Mouse (Mus musculus) heart, adult 2 months (tissue): ENCODE results near the gene Bmpr1a. TPM values are rescaled to one million over a fixed set of nuclear protein-coding genes. Genes with fewer than 3 reads are reported as not detected.
A peak's percentile ranks its signal among the peaks of the same experiment; 100 is the strongest.

Experiments
- DNase-seq, 2 experiments: peaks; one replicate each; pipeline ENCODE4 v3.0.0; 2021
- H3K27ac ChIP-seq: fragments of 200-600 bp; 2 replicates; pipeline ENCODE4 v1.8.1; 2022
- H3K27me3 ChIP-seq: fragments of 200-500 bp; 2 replicates; pipeline ENCODE4 v1.6.1; 2012; ENCODE audit warnings: mild to moderate bottlenecking, low read length, inconsistent platforms, mixed read lengths; ENCODE audit not compliant: control insufficient read depth, insufficient read depth
- H3K36me3 ChIP-seq: fragments of 200-500 bp; 2 replicates; pipeline ENCODE4 v1.6.1; 2012; ENCODE audit warnings: low read length, inconsistent platforms; ENCODE audit not compliant: control insufficient read depth, insufficient read depth
- H3K4me1 ChIP-seq: fragments of 200-500 bp; 2 replicates; pipeline ENCODE4 v1.6.1; 2011; ENCODE audit warnings: low read length; ENCODE audit not compliant: control insufficient read depth, insufficient read depth
- H3K4me3 ChIP-seq: fragments of 200-600 bp; 2 replicates; pipeline ENCODE4 v1.8.1; 2022
- H3K79me2 ChIP-seq: fragments of 200-500 bp; replicated peaks from 2 replicates; pipeline ENCODE4 v1.6.1; 2012; ENCODE audit warnings: mild to moderate bottlenecking, inconsistent platforms, low read length, moderate library complexity, mixed read lengths; ENCODE audit not compliant: control insufficient read depth, insufficient read depth
- H3K9ac ChIP-seq: fragments of 200-500 bp; 2 replicates; pipeline ENCODE4 v1.6.1; 2012; ENCODE audit warnings: low read depth, mild to moderate bottlenecking, control low read depth, inconsistent platforms, low read length, mixed read lengths
- CTCF ChIP-seq: fragments of 200-600 bp; IDR thresholded peaks from 2 replicates; pipeline ENCODE4 v1.8.1; 2022; ENCODE audit warnings: antibody characterized with exemption, mild to moderate bottlenecking, moderate library complexity
- EP300 ChIP-seq: fragments of 200-500 bp; IDR thresholded peaks from 2 replicates; pipeline ENCODE4 v1.6.1; 2011; ENCODE audit warnings: low read depth, low read length, control low read depth; ENCODE audit not compliant: insufficient read depth
- POLR2A ChIP-seq: fragments of 200-500 bp; IDR thresholded peaks from 2 replicates; pipeline ENCODE4 v1.6.1; 2011; ENCODE audit warnings: mild to moderate bottlenecking, low read depth, low read length, control low read depth; ENCODE audit not compliant: insufficient read depth
- WGBS: fragments of 180-500 bp; shearing (Covaris S2); methylation state at CpG from one replicate; pipeline ENCODE4 v1.1.7; 2018; 5-methylcytosine and 5-hydroxymethylcytosine counted together
- intact Hi-C: fragments of 180-260 bp; cut with DNase I; formaldehyde crosslinking; loops from one replicate; pipeline ENCODE4 v1.15.1; 2025
- polyA plus RNA-seq: library from polyadenylated mRNA; depleted of rRNA; stranded (reverse); fragments of >200 nt; gene quantifications from 2 replicates; pipeline ENCODE4 v1.2.3, GENCODE M21; 2012
- total RNA-seq, 2 experiments: library from RNA; stranded (reverse); gene quantifications; 2 replicates each; pipeline ENCODE4 v1.2.3; 2021

Bmpr1a gene
- total and polyA plus RNA-seq, 3 experiments: 13.8 to 62.5 (median 58.4) TPM

DNA sequence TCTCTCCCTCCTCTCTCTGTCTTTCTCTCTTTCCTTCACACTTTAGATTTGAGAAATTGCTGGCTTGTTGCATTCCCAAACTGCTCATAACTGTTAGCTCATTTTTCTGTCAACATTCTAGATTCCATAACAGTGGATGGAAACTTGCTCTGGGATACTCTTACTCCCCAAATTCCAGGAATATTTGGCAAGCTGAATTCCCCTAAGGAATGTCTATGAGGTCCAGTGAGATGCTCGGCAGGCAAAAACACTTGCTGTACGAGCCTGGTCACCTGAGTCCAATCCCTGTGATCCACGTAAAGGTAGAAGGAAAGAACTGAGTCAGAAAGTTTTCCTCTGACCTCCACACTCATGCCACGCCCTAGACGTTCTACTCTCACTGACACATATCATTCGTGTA, 29.4 kb upstream of the Bmpr1a start:
- 54% methylated on average over 6 of the region's 6 CpGs for WGBS
- Histone ChIP-seq H3K36me3 (peaks cover 28% of the 10 kb centered on the region), H3K27ac (no peak overlapping the region), H3K4me3 (no peak overlapping the region), H3K4me1 (peaks cover 7% of the 10 kb centered on the region), H3K27me3 (peaks cover 4% of the 10 kb centered on the region; the same call in 1 of the 2 replicates), H3K9ac (no peak overlapping the region), H3K79me2 (no peaks in the 10 kb centered on the region)
- intact Hi-C loops: no loop called here
- TF ChIP-seq POLR2A: no peak
- no peak for TF ChIP-seq EP300
- TF ChIP-seq CTCF: no peak
- no peak for DNase-seq

DNA sequence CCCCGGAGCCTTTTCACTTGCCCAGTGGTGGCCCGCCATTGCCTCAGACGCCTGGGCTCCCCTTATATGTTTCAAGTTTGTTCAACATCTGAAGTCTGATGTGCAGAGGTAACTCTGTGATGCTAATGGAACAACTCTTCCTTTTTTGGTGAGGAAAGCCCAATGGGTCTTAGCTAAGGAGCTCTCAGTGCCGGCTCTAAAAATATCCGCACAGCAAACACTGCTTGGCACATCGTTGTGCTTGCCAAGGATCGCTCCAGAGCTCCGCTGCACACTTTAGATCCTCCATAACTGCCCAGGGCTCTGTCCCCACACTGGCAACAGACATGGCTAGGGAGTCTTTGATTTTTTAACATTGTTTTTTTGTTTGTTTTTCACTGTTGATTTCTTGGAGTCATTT, 25.7 kb upstream of the Bmpr1a start:
- no peaks in the 10 kb centered on the region for H3K79me2 ChIP-seq
- peak in 1 of 2 experiments; percentile 55 for DNase-seq
- no peak overlapping the region for H3K4me3 ChIP-seq
- no peak overlapping the region for H3K9ac ChIP-seq
- peaks cover 4% of the 10 kb centered on the region; the same call in 1 of the 2 replicates for H3K27me3 ChIP-seq
- peaks cover 28% of the 10 kb centered on the region for H3K36me3 ChIP-seq
- intact Hi-C loops: no loop called here
- 0 out of 2 replicates have a peak, but pooled peaks have one; percentile 15 for TF ChIP-seq EP300
- no peak for TF ChIP-seq POLR2A
- TF ChIP-seq CTCF: no peak
- H3K4me1 ChIP-seq: peaks cover 7% of the 10 kb centered on the region
- WGBS: 53% methylated on average over 8 of the region's 8 CpGs
- peak overlapping the region; percentile 55 for H3K27ac ChIP-seq

DNA sequence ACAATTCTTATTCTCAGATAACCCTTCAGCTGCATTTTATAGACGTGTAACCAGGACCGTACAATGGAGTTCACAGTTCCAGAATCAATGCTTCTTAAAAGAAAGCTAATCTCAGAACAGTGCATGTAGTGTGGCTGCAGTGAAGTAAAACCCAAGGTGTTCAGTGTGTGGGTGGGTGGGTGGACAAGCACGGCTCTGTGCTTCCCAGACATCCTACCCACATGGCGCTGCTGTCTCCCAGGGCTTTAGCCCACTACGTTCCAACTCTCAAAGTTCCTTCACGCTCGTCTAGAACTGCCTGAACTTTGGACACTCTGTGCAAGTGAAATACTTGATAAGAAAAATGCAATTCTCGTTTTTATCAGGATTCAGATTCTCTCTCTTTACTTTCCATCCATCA, 19.6 kb upstream of the Bmpr1a start, which contains the start of gene 9230112D13Rik:
Gene 9230112D13Rik (minus strand): TSS at position 101 of the 400 bp plus-strand sequence.
- H3K9ac ChIP-seq: no peak within 1 kb of the TSS
- 80% methylated on average over 8 of the region's 8 CpGs for WGBS
- peaks cover 2% of the 10 kb centered on the region for H3K27me3 ChIP-seq
- peaks cover 3% of the 10 kb centered on the region for H3K36me3 ChIP-seq
- no peak within 1 kb of the TSS for H3K27ac ChIP-seq
- intact Hi-C loops: no loop called here
- H3K4me1 ChIP-seq: no peaks in the 10 kb centered on the region; the same call in 1 of the 2 replicates
- H3K79me2 ChIP-seq: no peaks in the 10 kb centered on the region
- no peak for DNase-seq
- no peak within 1 kb of the TSS for H3K4me3 ChIP-seq
- TF ChIP-seq EP300 (no peak), CTCF (no peak), POLR2A (no peak)

DNA sequence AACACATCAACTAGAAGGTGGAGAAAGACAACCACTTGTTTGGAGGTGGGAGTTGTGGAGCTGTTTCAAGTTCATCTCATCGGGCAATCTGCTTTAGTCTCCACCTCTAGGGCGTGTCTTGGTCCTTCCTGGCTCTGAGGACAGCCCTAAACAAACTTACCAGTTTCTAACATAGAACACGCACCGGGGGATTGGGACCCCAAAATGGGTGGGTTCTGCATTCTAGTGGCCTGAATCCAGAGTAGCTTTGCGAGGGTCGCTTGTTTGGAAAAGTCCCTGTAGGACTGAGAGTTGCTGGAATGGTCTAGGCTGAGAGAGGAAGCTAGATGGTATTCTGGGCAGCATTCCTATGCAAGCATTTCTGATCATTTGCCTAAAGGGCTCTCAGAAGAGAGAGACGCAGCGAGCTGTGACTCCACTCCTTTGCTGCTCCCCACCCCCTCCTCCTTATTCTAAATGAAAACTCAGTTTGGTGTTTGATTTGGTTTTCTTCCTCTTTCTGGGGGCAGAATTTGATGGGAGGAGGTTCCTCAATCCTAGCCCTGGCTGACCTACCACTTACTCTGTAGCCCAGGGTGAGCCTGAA, 14.9 kb upstream of the Bmpr1a start:
- DNase-seq: no peak
- Histone ChIP-seq H3K27me3 (peaks cover 2% of the 10 kb centered on the region), H3K36me3 (no peaks in the 10 kb centered on the region), H3K4me1 (peaks cover 3% of the 10 kb centered on the region), H3K4me3 (no peak overlapping the region), H3K79me2 (no peaks in the 10 kb centered on the region), H3K27ac (no peak overlapping the region), H3K9ac (no peak overlapping the region)
- 63% methylated on average over 8 of the region's 8 CpGs for WGBS
- TF ChIP-seq POLR2A (no peak), EP300 (no peak), CTCF (no peak)
- intact Hi-C loops: loop anchor here (5.0 kb wide), 1 partner anchor 41 kb away; no protein-coding TSS in a partner anchor

DNA sequence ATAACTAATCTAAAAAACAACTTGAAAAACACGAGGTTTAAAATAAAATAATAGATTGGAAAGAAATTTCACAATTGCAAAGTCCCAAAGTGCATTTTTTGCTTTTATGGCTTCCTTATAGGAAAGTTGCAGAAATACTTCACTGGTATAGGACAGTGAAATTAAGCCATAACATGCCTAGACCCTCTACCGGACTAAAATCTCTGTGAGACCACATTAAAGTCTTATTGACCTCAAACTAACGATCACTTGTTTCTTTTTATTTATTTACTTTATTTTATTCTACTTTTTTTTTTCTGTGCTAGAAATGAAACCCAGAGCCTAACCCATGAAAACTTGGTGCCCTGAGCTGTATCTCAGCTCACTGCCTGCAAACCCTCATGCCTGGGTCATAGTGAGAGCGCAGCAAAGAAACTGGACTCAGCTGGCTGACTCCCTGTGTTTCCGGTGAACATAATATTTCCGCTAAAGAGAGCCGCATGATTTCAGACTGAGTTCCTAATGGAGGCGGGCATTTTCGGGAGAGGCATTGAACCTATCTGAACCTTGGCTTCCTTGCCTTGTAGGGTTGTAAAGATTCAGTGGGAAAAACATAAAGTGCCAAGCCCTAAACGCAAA, 13.9 kb upstream of the Bmpr1a start:
- intact Hi-C loops: loop anchor here (5.0 kb wide), 1 partner anchor 40 kb away; no protein-coding TSS in a partner anchor
- Histone ChIP-seq H3K4me1 (peaks cover 3% of the 10 kb centered on the region), H3K9ac (no peak overlapping the region), H3K4me3 (no peak overlapping the region), H3K79me2 (no peaks in the 10 kb centered on the region), H3K27ac (no peak overlapping the region), H3K36me3 (no peaks in the 10 kb centered on the region), H3K27me3 (peaks cover 2% of the 10 kb centered on the region)
- WGBS: 75% methylated on average over 10 of the region's 10 CpGs
- no peak for TF ChIP-seq CTCF
- no peak for TF ChIP-seq POLR2A
- TF ChIP-seq EP300: no peak
- DNase-seq: no peak

DNA sequence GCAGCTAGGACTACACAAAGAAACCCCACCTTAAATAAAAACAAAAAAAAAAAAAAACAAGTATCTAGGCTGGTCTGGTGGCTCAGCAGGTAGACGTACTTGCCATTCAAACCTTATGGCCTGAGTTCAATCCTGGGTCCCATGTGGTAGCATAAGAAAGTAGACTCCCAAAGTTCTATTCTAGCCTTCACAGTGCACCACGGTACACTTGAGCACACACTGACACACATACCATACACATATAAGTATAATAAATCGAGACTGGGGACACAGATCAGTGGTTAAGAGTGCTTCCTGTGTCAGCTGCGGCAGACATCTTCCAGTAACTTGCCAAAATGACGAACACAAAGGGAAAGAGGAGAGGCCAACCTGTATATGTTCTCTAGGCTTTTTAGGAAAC, 12.7 kb upstream of the Bmpr1a start:
- no peak overlapping the region for H3K9ac ChIP-seq
- intact Hi-C loops: loop anchor here (5.0 kb wide), 1 partner anchor 39 kb away; no protein-coding TSS in a partner anchor
- no peak overlapping the region for H3K4me3 ChIP-seq
- peaks cover 3% of the 10 kb centered on the region for H3K4me1 ChIP-seq
- WGBS: 73% methylated on average over 5 of the region's 5 CpGs
- no peak for DNase-seq
- no peak for TF ChIP-seq POLR2A
- H3K36me3 ChIP-seq: no peaks in the 10 kb centered on the region
- peaks cover 2% of the 10 kb centered on the region for H3K27me3 ChIP-seq
- no peaks in the 10 kb centered on the region for H3K79me2 ChIP-seq
- no peak overlapping the region for H3K27ac ChIP-seq
